Mouse (Mus musculus): ENCODE results near the gene E330017A01Rik.

DNA sequence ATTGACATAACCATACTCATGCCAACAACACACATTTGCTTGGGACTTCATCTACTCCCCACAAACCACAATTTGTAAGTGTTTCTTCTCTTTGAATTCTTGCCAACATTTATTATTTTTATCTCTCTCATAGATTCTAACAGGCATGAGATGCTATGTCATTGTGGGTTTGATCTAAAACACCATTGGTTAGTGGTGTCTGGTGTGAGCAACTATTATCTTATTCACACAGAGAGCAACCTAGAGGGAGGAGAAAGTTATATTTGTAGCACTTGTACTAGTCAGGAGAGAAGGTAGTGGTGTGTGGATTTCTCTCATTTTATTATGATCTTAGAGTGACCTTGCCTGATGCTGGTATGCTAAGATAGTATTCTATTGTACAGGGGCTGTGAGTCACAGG lies 33.9 kb downstream of the E330017A01Rik start:
- TF ChIP-seq CTCF (IDR thresholded peaks at IDR 0.05) (no peak), EP300 (IDR thresholded peaks at IDR 0.05) (no peak)
